Mouse (Mus musculus) common myeloid progenitor, adult 5-6 weeks (primary cell): ENCODE data around the gene Asb18. TPM values are rescaled to one million over a fixed set of nuclear protein-coding genes. Genes with fewer than 3 reads are reported as not detected.

Source experiments
- ATAC-seq: replicated peaks from 2 replicates; pipeline ENCODE4 v1.8.0; 2016; ENCODE audit warnings: low read depth, mild to moderate bottlenecking, moderate TSS enrichment, inconsistent platforms; ENCODE audit not compliant: poor library complexity, severe bottlenecking
- total RNA-seq: library from RNA; stranded (forward); fragments of 200-1000, 187-1606 nt; gene quantifications from 2 replicates; pipeline ENCODE4 v1.2.3, GENCODE M21; 2017

Asb18 gene
- not detected in 2 replicates for total RNA-seq

- no peak for ATAC-seq
These were observed at the start of gene Asb18 for GRCm38 (mm10) chr1:90014446-90014845. Asb18 (minus strand) TSS chr1:90014666.

- no peak for ATAC-seq
These were observed 46.1 kb upstream of the Asb18 start for GRCm38 (mm10) chr1:90060599-90060998.

GRCm38 (mm10) chr1:90060054-90060453, 45.6 kb upstream of the Asb18 start:
- no peak for ATAC-seq

- no peak for ATAC-seq
These were observed 40.5 kb upstream of the Asb18 start for GRCm38 (mm10) chr1:90054991-90055390.

GRCm38 (mm10) chr1:90051347-90051746, 36.9 kb upstream of the Asb18 start:
- peak; percentile 63; the same call in 1 of the 2 replicates for ATAC-seq

- no peak for ATAC-seq
These were observed 35.7 kb upstream of the Asb18 start for GRCm38 (mm10) chr1:90050046-90050739.

- ATAC-seq, result no peak
These were observed 13.8 kb upstream of the Asb18 start for GRCm38 (mm10) chr1:90028305-90028704.

GRCm38 (mm10) chr1:90026945-90027344, 12.5 kb upstream of the Asb18 start:
- peak; percentile 74; the same call in 1 of the 2 replicates for ATAC-seq

GRCm38 (mm10) chr1:90020336-90020735, 5.9 kb upstream of the Asb18 start:
- no peak for ATAC-seq

- ATAC-seq, result no peak
These were observed 3.6 kb upstream of the Asb18 start for GRCm38 (mm10) chr1:90018071-90018470.

- ATAC-seq, result no peak
These were observed 1.2 kb downstream of the Asb18 start for GRCm38 (mm10) chr1:90013273-90013672.

- ATAC-seq, result no peak
These were observed 1.6 kb downstream of the Asb18 start for GRCm38 (mm10) chr1:90012850-90013249.

GRCm38 (mm10) chr1:90012168-90012567, 2.3 kb downstream of the Asb18 start:
- no peak for ATAC-seq

- ATAC-seq, result no peak
These were observed 4.4 kb downstream of the Asb18 start for GRCm38 (mm10) chr1:90010077-90010476.

GRCm38 (mm10) chr1:90009188-90009587, 5.3 kb downstream of the Asb18 start:
- ATAC-seq, result no peak

GRCm38 (mm10) chr1:90006666-90007065, 7.8 kb downstream of the Asb18 start:
- no peak for ATAC-seq

GRCm38 (mm10) chr1:90000981-90001380, 13.5 kb downstream of the Asb18 start:
- ATAC-seq, result no peak

- ATAC-seq, result no peak
These were observed 14.6 kb downstream of the Asb18 start for GRCm38 (mm10) chr1:89999858-90000257.

GRCm38 (mm10) chr1:89998696-89999095, 15.8 kb downstream of the Asb18 start:
- ATAC-seq, result no peak

- ATAC-seq, result no peak
These were observed 16.4 kb downstream of the Asb18 start for GRCm38 (mm10) chr1:89998076-89998475.

- ATAC-seq, result no peak
These were observed 22.2 kb downstream of the Asb18 start for GRCm38 (mm10) chr1:89992256-89992655.

GRCm38 (mm10) chr1:89977261-89977660, 37.2 kb downstream of the Asb18 start:
- no peak for ATAC-seq
